Mouse (Mus musculus) adrenal gland, adult 2 months (tissue): ENCODE results near the gene Pcf11. TPM values are rescaled to one million over a fixed set of nuclear protein-coding genes. Genes with fewer than 3 reads are reported as not detected.

Source experiments
- DNase-seq: peaks from one replicate; pipeline ENCODE4 v3.0.0; 2021
- long read RNA-seq: library from polyadenylated mRNA; stranded (forward); transcript quantifications from one replicate; pipeline ENCODE4 v2.0.0, GENCODE M21; 2021
- polyA plus RNA-seq: library from polyadenylated mRNA; depleted of rRNA; stranded (reverse); fragments of >200 nt; gene quantifications from 2 replicates; pipeline ENCODE4 v1.2.3, GENCODE M21; 2012; rRNA removed
- total RNA-seq, 2 experiments: library from RNA; stranded (reverse); gene quantifications; 2 replicates each; pipeline ENCODE4 v1.2.3; 2021

Gene Pcf11
- 10 to 100 TPM; 45.2 to 68.5 TPM for total RNA-seq
- 17.2 and 20.2 TPM in 2 replicates for polyA plus RNA-seq
- long read RNA-seq, full-length matches to known transcripts, result 4 of 4 reads
- long read RNA-seq, partial matches to known transcripts, result 0 of 4 reads
- long read RNA-seq, other reads (novel, unspliced or antisense), result 0 of 4 reads

- peak; percentile 97 for DNase-seq
Measured at GRCm38 (mm10) chr7:92669507-92670471, at the start of gene Pcf11. Pcf11 (minus strand) TSS chr7:92669934.

DNA sequence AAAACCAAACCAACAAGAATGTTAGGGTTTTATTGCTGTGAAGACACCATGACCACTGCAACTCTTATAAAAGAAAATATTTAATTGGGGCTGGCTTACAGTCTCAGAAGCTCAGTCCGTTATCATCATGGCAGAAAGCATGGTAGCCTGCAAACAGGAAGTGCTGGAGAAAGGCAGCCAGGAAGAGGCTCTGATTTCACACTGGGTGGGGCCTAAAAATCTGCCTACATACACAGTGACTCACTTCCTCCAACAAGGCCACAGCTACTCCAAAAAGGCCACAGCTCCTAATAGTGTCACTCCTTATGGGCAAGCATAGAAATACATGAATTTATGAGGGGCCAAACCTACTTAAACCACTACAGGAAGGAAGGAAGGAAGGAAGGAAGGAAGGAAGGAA is 45.3 kb upstream of the Pcf11 start:
- no peak for DNase-seq

- no peak for DNase-seq
Measured at GRCm38 (mm10) chr7:92711593-92711992, 41.9 kb upstream of the Pcf11 start.

DNA sequence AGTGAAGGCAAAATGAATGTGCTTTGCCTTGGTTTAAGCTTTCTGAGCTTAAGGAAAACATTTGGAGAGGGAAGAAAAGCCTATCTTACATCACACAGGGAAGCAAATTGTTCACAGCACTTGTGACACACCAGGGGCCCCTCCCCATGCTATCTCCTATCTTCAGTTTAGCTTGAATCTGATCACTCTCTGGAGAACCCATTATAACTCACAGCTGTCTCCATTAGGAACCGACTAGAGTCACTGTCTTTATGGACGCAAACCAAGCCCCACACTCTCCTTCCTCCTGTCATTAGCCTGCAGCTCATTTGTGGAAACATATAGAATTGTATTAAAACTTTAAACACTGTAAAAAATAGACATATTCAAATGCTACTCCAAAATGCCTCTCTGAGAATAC is 39.8 kb upstream of the Pcf11 start:
- DNase-seq, result no peak

DNA sequence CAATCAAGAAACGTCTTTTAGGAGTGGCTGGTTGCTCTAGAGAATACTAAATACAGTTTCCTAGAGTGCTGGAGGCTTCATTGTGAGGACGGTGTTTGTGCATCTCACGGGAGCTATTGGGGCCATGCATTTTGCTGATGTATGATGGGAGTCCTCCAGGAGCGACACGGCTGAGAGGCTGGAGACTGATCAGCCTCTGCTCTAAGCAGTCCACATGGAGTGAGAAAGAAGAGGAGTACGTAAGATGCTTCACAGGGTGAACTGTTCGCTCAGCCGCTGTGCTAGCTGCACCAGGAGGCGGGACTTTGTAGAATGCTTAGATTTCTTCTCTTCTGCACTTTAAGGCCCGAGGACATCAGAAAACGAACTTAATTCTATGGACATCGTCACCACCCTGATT is 37.0 kb upstream of the Pcf11 start:
- no peak for DNase-seq

- DNase-seq, result no peak
Measured at GRCm38 (mm10) chr7:92705534-92705933, 35.8 kb upstream of the Pcf11 start.

GRCm38 (mm10) chr7:92703661-92704060 is 33.9 kb upstream of the Pcf11 start:
- peak; percentile 65 for DNase-seq

DNA sequence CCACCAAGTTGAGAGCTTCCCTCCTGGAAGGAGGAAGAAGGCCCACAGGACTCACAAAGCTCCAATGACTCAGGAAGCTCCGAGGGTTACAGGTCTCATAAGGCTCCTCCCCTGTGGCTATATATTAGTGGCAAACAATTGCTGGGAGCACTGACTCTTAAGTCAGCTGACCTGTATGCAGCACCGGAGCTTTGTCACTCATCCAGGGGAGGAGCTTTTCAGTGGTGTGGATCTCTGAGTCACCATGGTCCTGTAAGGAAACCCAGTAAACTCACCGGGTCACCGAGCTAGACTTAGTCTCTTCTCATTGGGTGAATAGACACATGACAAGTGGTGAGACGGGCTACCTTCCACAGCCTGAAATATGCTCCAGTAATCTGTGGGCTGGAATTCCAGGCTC is 29.0 kb upstream of the Pcf11 start:
- peak; percentile 66 for DNase-seq

DNA sequence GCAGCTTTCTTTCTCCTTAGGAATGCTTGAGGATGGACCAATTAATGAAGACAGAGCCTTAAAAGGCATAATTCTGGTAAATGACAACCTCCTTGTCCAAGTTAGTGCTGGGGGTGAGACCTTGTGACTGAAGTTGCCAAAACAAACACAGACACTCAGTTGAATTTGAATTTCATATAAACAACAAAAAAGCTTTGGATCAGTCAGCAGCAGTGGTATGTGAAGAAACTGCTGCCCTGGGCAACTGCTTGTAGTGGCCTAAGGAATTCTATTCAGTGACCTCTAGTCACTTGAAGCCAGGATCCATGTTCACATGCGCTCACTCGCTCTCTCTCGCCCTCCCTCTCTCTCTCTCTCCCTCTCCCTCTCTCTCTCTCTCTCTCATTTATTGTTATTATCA is 26.7 kb upstream of the Pcf11 start:
- DNase-seq, result no peak

DNA sequence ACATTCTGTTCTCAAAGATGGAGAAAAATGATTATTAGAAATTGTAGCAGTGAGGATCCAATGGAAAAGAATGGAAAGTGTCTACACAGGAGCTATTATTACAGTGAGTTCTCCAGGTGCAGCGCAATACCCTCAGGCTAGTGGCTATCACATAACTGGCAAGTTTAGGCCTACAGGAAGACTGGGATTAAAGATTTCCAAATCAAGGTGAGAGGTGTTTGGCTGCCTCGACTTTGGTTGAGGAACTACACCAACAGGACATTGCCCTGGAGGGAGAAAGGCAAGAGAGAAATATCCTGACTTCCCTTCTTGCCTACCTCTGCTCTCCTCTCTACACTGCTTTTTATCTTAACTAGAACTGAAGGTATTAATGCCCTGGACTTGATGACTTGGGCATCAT is 19.4 kb upstream of the Pcf11 start:
- no peak for DNase-seq

- DNase-seq, result no peak
Measured at GRCm38 (mm10) chr7:92688299-92688669, 18.6 kb upstream of the Pcf11 start.

- DNase-seq, result no peak
Measured at GRCm38 (mm10) chr7:92687556-92688298, 18.0 kb upstream of the Pcf11 start.

GRCm38 (mm10) chr7:92677346-92677745 is 7.6 kb upstream of the Pcf11 start:
- no peak for DNase-seq

GRCm38 (mm10) chr7:92675131-92675530 is 5.4 kb upstream of the Pcf11 start:
- DNase-seq, result no peak

DNA sequence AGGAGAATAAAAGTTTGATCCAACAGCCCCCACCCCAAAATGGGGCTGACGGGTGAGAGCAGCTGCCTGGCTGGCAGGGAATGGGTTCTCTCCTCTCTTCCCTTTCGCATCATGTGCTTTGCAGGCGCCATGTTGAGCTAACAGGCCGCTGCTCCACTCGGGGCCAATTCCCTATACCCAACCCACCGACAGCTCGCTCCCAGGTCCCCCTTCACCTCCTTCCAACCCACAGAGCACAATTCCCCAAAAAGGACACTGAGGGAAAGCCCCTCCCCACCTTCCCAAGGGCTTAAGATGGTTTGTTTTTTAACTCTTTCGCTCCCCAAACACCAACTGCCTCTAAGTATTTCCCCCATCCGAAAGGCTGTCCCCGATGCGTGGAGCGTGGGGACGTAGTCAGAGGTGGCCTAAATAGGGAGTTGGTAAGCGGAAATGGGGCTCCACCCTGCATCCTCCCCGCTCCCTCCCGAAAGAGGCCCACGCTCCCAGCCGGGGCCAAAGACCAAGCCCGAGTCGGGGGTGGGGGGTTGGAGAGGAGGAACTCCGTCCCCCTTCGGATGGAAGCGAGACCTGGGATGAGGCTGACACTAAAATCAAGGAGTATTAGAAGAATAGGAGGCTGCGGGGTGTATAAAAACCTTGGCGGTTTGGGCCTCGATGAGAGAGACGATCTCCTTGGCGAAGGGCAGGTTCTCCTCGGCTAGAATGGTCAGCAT is 785 bp downstream of the Pcf11 start:
- DNase-seq, result peak; percentile 70

- no peak for DNase-seq
Measured at GRCm38 (mm10) chr7:92666274-92666820, 3.4 kb downstream of the Pcf11 start.

DNA sequence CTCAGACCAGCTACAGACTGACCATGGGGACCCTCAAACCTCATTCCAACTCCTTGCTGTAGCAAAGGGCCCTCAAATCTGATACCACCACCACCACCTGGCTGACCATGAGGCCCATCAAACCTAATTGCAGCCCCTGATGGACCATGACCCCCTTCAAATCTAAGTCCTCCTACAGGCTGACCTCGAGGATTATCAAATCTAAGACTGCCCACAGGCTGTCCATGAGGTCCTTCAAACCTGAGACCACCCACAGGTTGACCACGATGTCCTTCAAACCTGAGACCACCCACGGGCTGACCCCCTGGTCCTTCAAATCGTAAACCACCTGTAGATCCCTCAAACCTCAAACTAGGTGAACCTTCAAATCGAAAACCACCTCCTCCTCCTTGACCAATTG is 11.7 kb downstream of the Pcf11 start:
- DNase-seq, result no peak

DNA sequence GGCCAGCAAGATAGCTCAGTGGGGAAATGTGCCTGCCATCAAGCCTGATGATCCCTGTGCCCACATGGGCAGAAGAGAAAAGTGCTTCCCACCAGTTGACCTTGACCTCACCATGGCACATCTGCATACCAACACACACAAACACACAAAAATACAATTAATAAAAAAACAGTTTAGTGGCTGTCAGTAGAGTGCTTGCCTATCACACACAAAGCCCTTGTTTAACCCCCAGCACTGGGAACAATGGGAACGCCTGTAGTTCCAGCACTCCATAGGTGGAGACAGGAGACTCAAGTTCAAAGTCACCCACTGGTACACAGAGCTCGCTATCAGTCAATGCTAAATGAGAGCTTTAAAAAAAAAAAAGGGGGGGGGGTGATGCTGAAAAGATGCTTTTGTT is 13.3 kb downstream of the Pcf11 start:
- DNase-seq, result no peak

DNA sequence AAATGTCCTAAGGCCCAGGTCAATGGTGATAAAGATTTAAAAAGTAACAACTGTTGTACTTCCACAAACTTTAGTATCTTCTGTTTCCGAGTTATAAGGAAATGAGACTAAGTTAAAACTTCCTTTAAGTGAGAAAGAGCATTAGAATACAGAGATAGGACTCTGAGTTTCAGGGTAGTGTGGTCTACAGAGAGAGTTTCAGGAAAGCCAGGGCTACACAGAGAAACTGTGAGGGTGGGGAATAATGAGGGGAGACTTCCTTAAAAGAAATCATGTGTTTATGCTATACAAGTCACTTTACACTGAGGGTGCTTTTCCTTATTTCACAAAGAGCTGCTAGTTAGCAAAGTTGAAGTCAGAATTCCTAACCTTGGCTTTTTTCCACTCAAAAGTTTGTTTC is 16.4 kb downstream of the Pcf11 start:
- no peak for DNase-seq

DNA sequence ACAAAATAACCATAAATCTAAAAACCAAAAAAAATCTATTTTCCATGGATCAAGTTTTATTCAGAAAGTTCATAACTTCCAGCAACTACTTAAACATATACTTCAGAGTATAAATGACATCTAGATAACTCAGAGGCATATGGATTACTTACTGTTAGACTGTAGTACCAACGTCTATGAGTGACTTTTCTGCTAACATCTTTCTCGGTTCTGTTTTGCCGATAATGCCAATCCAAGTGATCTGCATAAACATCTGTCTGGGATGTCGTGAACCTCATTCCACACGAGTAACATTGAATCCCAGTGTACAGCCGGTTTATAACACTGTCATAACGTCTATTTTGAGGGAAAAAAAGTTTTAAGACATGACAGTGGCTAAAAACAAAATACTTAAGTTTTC is 21.9 kb downstream of the Pcf11 start:
- no peak for DNase-seq

DNA sequence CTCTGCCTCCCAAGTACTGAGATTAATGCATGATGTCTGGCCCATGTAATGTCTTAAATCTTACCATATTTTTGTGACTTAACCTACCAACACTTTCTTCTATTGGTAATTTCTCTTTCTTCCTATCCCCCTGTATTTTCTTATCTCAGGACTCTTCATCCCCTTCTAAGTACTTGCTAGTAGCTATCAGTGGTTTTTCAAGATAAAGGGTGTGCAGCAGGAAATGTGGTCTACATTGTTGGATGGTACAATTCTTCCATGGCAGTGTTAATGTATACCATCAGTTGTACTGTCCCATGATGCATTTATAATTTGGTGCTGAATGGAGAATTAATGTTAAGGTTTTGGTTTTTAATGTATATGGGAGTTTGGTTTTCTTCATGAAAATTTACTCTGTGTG is 27.4 kb downstream of the Pcf11 start:
- DNase-seq, result no peak

DNA sequence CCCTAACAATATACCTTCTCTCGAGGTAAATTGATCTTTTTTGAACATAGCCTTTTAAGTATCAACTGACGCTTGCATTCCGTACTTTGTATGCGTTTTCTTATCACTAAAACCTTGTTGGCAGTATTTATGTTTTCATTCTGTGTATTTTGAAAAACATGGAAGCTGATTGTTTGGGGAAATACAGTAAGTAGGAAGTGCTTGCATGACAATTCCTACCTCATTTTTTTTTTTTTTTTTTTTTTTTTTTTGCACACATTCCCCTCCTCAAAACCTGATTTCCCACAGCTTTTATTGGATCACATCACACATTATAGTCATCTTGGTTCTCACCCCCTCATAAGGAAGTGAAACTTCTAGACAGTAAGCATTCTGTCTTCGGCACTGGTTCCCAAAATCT is 31.7 kb downstream of the Pcf11 start:
- DNase-seq, result no peak
